Mouse (Mus musculus): ENCODE measurements at regions not wholly inside any gene's neighbourhood (a gene's known extent, or its start where the extent isn't known, plus 50 kb on each side); places are given as distances from the start of the nearest gene placed in this dataset.

- no peak for DNase-seq (ENCODE audit: low spot score)
Measured at GRCm38 (mm10) chr13:59964981-59965380, 142.0 kb upstream of the Tut7 start.

- DNase-seq (ENCODE audit: low spot score): no peak
Measured at GRCm38 (mm10) chr13:59962676-59963664, 140.0 kb upstream of the Tut7 start.

GRCm38 (mm10) chr13:59956441-59956840, 133.5 kb upstream of the Tut7 start:
- DNase-seq (ENCODE audit: low spot score): no peak

GRCm38 (mm10) chr13:59952809-59953208, 129.9 kb upstream of the Tut7 start:
- DNase-seq (ENCODE audit: low spot score): no peak

- no peak for DNase-seq (ENCODE audit: low spot score)
Measured at GRCm38 (mm10) chr13:59952116-59952515, 129.2 kb upstream of the Tut7 start.

- DNase-seq (ENCODE audit: low spot score): no peak
Measured at GRCm38 (mm10) chr13:59950281-59950680, 127.3 kb upstream of the Tut7 start.

GRCm38 (mm10) chr13:59949471-59949870, 126.5 kb upstream of the Tut7 start:
- DNase-seq (ENCODE audit: low spot score): no peak

- no peak for DNase-seq (ENCODE audit: low spot score)
Measured at GRCm38 (mm10) chr13:59948496-59949138, 125.7 kb upstream of the Tut7 start.

GRCm38 (mm10) chr13:59947461-59947860, 124.5 kb upstream of the Tut7 start:
- DNase-seq (ENCODE audit: low spot score): no peak

- DNase-seq (ENCODE audit: low spot score): no peak
Measured at GRCm38 (mm10) chr13:59946509-59946908, 123.6 kb upstream of the Tut7 start.

GRCm38 (mm10) chr13:59945631-59946030, 122.7 kb upstream of the Tut7 start:
- DNase-seq (ENCODE audit: low spot score): no peak

- no peak for DNase-seq (ENCODE audit: low spot score)
Measured at GRCm38 (mm10) chr13:59943602-59944140, 120.7 kb upstream of the Tut7 start.

GRCm38 (mm10) chr13:59943020-59943419, 120.1 kb upstream of the Tut7 start:
- DNase-seq (ENCODE audit: low spot score): no peak

- no peak for DNase-seq (ENCODE audit: low spot score)
Measured at GRCm38 (mm10) chr13:59941519-59941918, 118.6 kb upstream of the Tut7 start.

- no peak for DNase-seq (ENCODE audit: low spot score)
Measured at GRCm38 (mm10) chr13:59940414-59941205, 117.7 kb upstream of the Tut7 start.

GRCm38 (mm10) chr13:59939886-59940285, 116.9 kb upstream of the Tut7 start:
- DNase-seq (ENCODE audit: low spot score): no peak

GRCm38 (mm10) chr13:59937147-59937546, 114.2 kb upstream of the Tut7 start:
- DNase-seq (ENCODE audit: low spot score): no peak

GRCm38 (mm10) chr13:59934556-59934955, 111.6 kb upstream of the Tut7 start:
- DNase-seq (ENCODE audit: low spot score): no peak

- no peak for DNase-seq (ENCODE audit: low spot score)
Measured at GRCm38 (mm10) chr13:59934093-59934492, 111.1 kb upstream of the Tut7 start.

- no peak for DNase-seq (ENCODE audit: low spot score)
Measured at GRCm38 (mm10) chr13:59927379-59928111, 104.6 kb upstream of the Tut7 start.
